Mouse (Mus musculus) kidney, adult 11 months (tissue): Measurements from ENCODE around the gene Filip1l.

Experiments
- DNase-seq: peaks from one replicate; pipeline ENCODE4 v3.0.0; 2022

Gene Filip1l

GRCm38 (mm10) chr16:57398387-57399214 is 45.7 kb downstream of the Filip1l start:
- peak; percentile 50 for DNase-seq

GRCm38 (mm10) chr16:57399566-57399965 is 46.7 kb downstream of the Filip1l start:
- no peak for DNase-seq

- DNase-seq = no peak
Measured at GRCm38 (mm10) chr16:57401702-57402101, 48.8 kb downstream of the Filip1l start.

GRCm38 (mm10) chr16:57402910-57403309 is 50.0 kb downstream of the Filip1l start:
- DNase-seq = no peak

GRCm38 (mm10) chr16:57403825-57404224 is 50.9 kb downstream of the Filip1l start:
- DNase-seq = no peak

GRCm38 (mm10) chr16:57412766-57413165 is 59.9 kb downstream of the Filip1l start:
- no peak for DNase-seq

- DNase-seq = no peak
Measured at GRCm38 (mm10) chr16:57416049-57416448, 63.2 kb downstream of the Filip1l start.

- DNase-seq = no peak
Measured at GRCm38 (mm10) chr16:57417017-57417416, 64.1 kb downstream of the Filip1l start.

- DNase-seq = no peak
Measured at GRCm38 (mm10) chr16:57417955-57418354, 65.1 kb downstream of the Filip1l start.

GRCm38 (mm10) chr16:57419332-57419731 is 66.4 kb downstream of the Filip1l start:
- DNase-seq = no peak

- no peak for DNase-seq
Measured at GRCm38 (mm10) chr16:57419881-57420280, 67.0 kb downstream of the Filip1l start.

GRCm38 (mm10) chr16:57420773-57421556 is 68.1 kb downstream of the Filip1l start:
- DNase-seq = peak; percentile 31

- peak; percentile 11 for DNase-seq
Measured at GRCm38 (mm10) chr16:57421680-57422417, 69.0 kb downstream of the Filip1l start.

- peak; percentile 58 for DNase-seq
Measured at GRCm38 (mm10) chr16:57423001-57423800, 70.3 kb downstream of the Filip1l start.

GRCm38 (mm10) chr16:57426680-57427079 is 73.8 kb downstream of the Filip1l start:
- no peak for DNase-seq

GRCm38 (mm10) chr16:57427516-57428285 is 74.8 kb downstream of the Filip1l start:
- peak; percentile 19 for DNase-seq

GRCm38 (mm10) chr16:57428977-57429376 is 76.1 kb downstream of the Filip1l start:
- no peak for DNase-seq

GRCm38 (mm10) chr16:57431294-57431693 is 78.4 kb downstream of the Filip1l start:
- no peak for DNase-seq

- DNase-seq = no peak
Measured at GRCm38 (mm10) chr16:57433173-57433572, 80.3 kb downstream of the Filip1l start.

- DNase-seq = no peak
Measured at GRCm38 (mm10) chr16:57433671-57434070, 80.8 kb downstream of the Filip1l start.

- no peak for DNase-seq
Measured at GRCm38 (mm10) chr16:57434640-57435039, 81.7 kb downstream of the Filip1l start.
